Mouse (Mus musculus): ENCODE data around the gene Il1rn.

DNA sequence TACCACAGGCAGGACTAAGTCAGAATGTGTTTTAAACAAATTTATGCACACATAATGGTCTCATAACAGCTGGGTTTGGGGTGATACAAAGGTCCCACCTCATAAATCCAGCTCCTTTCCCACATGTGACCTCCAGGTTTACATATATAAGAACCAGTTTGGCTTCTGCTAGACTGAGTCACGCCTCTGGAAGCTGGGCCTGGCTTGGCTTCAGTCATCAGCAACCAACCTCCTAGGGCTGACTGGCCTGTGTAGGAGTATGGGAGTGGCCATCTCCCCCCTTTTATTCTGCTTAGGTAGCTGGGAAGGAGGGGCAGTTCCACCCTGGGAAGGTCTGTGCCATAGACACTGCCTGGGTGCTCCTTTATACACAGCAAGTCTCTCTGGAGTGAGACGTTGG is at the start of gene Il1rn:
- TF ChIP-seq CTCF (IDR thresholded peaks at IDR 0.05; ENCODE audit: borderline replicate concordance, insufficient read depth, low read length): no peak
- TF ChIP-seq POLR2A (IDR thresholded peaks at IDR 0.05; ENCODE audit: low read depth, low read length): peak; percentile 75
